Mouse (Mus musculus) thymus, postnatal 14 days (tissue): ENCODE measurements around the gene Nutm2.
"Not testable (repeated sequence)": the region's sequence is repeated elsewhere in the genome, so short reads cannot be mapped to it uniquely, and the experiment has no call there.

Source experiments
- DNase-seq: peaks from one replicate; pipeline ENCODE4 v3.0.0; 2021

Nutm2 gene

GRCm38 (mm10) chr13:50467007-50467406 is at the start of gene Nutm2:
Nutm2 (plus strand) TSS chr13:50467307.
- no peak for DNase-seq

- peak; percentile 73 for DNase-seq
These were observed 49.5 kb upstream of the Nutm2 start, which contains the start of gene Fbxw17 for GRCm38 (mm10) chr13:50417389-50418183. Fbxw17 (plus strand) TSS chr13:50417864.

- DNase-seq, result no peak
These were observed 48.7 kb upstream of the Nutm2 start for GRCm38 (mm10) chr13:50418421-50418820.

DNA sequence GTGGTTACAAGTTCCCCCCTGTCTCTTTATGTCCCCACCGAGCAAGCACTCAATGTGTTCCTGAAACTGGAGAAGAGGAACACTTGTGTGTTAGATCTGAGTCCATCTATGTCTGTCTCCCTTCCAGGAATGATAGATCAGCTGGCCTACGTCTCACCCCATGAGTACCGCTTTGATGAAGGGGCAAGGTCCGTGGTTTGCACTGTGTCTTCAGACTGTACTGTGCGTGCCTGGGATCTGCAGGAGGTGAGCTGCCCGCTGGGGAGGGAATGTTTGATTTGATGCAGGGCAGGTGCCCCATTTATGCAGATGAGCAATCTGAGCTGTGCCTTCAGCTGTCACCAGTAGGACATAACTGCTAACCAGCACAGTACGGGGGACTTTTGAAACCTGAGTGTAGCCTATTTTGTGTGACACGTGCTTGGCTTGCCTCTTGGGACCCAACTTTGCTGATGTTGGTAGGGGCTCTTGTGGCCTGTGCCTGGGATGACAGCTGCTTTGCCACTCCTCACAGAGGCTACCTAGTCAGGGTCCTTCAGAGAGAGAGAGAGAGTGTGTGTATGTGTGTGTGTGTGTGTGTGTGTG is 43.4 kb upstream of the Nutm2 start:
- no peak for DNase-seq

DNA sequence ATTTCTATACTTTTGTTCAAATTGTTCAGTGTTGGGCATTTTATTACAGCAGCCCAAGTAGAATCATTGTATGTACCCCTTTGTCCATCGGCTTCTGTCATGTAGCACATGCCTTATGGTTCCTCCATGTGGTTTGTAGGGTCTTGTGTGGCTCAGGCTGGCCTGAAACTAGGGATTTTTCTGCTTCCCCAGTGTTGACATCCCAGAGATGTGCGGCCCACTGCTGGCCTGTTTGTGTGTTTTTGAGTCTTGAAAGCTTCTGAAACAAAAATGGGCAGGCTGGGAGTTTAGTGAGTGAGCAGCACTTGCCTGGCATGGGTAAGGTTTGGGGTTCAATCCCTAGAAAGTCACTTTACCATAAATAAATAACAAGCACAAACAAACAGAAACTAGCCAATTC is 42.6 kb upstream of the Nutm2 start:
- no peak for DNase-seq

GRCm38 (mm10) chr13:50426686-50427085 is 40.4 kb upstream of the Nutm2 start:
- DNase-seq, result no peak

- no peak for DNase-seq
These were observed 23.3 kb upstream of the Nutm2 start, which contains the start of gene Gm47429 for GRCm38 (mm10) chr13:50443812-50444211. Gm47429 (minus strand) TSS chr13:50443912.

- DNase-seq, result no peak
These were observed 21.8 kb upstream of the Nutm2 start for GRCm38 (mm10) chr13:50445261-50445660.

DNA sequence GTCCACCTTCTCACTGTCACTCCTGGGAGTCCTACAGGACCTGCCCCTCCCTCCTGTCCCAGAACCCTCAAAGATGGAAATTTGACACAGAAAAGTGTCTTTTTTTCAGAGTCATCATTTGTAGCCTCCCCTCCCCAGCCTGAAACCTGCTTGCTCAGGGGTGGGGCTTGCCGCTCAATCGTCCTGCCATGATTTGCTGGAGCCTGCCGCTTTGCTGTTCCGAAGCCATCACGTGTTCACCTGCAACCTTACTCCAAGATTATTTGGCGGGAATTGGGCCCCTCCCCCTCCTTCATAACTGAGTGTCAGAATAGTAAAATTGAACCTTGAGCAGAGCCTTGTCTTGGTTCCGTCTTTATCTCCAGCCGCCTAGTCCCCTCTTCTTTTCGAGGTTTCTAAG is 14.8 kb upstream of the Nutm2 start:
- not testable (repeated sequence) for DNase-seq

DNA sequence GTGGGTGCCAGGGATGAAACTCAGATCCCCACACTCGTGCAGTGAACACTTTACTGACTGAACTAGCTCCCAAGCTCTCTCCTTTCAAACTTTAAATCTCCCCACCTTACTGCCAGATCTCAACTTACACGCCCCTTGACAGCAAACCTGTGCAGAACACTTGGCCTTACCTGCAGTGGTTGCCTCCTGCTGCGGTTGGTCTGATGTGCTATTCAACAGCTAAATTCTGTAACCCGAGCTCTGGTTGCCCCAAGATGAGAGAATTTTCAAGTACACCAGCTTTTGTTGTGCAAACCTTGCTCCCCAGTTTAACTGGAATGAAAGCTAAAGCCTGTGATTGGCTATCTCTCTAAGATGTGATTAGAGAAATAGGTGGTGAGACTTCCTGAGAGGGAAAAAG is 13.7 kb upstream of the Nutm2 start:
- DNase-seq, result no peak

GRCm38 (mm10) chr13:50460433-50460832 is 6.7 kb upstream of the Nutm2 start:
- not testable (repeated sequence) for DNase-seq

DNA sequence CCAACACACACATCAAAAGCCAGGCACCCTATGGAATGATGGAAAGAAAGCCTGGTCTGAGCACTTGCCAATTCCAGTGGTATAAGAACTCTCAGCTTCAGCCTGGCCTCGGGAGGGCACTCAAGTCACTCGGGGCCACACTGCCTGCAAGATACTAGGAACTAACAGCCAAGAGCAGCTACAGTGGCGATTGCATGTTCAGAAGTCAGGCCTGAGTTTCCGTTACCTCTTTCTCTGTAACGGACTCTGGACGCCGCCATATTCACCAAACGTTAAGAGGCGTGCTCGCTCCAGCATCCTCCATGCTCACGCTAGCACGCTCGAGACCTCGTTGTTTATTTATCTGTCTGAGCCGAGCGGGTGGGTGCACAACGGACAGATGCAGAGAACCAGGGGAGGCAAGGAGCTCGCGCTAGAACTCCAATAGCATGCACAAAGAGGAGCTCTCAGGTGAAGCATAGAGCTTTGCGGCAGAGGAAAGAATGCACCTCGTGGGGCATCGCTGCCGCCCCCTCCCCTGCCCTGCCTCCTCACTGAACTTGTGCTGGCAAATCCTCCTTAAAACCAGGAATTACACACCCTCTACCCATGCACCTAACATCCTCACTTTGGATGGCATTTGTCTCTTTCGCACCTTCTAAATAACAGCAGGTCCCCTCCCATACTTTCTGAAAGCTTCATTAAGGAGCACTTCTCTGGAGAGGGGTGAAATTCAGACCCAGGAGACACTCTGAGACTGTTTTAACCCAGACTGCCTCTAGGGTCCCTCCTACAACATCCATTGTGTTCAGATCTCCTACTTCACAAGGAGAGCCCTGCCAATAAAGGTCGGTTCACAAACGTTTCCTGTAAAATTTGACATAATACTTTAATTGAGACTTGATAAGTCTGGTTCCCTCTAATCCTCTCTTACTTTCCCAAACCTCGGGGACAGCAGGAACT is 2.2 kb upstream of the Nutm2 start:
- no peak for DNase-seq

DNA sequence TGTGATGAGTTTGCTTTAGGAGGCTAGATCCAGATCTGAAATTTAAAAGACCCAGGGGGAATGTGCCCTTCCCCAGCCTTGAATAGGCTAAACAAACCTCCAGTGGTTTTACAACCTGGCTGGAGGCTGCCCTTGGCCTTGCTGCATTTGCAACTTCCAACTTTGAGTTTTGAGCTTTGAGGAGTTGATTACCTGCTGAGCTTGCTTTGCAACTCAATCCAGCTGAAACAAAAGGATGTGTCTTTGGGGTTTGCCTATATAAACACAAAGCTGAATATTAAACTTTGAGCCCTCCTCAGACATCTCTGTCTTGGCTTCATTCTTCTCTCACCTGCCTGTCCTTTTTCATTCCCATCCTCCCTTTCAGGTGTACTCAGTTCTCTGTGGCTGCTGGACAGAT is 21.4 kb downstream of the Nutm2 start:
- not testable (repeated sequence) for DNase-seq

DNA sequence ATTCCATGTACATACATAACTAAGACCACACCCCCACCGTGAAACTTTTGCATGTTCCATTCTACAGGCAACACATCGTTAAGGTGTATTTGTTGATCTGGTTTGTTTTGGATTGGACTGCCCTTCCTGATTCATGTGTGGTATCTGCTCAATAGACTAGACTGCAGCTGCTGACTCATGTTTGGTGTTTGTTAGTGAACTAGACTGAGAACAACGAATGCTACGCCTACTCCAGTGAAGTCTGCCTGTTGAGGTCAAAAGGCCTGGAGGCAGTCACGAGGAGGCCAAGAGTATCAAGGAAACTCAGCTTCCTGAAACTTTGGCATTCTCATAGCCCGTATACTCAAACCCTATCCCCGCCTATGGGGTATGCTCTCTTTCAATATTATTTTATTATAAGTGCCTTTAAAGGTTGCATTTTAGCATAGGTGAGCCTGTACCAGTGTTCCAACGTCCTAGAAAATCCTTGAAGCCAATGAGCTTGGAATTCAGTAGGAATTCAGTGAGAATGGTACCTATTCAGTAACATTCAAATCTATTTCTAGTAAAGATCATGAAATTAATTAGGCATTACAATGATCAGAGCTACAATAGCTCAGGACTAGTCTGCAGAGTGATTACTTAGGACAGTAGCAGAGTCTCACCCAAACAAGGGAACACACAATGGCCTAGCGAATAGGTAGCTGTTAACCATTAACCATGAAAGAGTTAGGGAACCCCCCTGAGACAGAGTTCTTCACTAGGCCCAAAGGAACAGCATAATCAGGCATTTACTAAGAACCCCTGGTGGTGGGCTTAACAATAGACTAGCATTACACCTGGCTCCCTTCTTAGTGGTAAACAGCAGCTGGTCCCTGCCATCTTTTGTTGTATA is 43.6 kb downstream of the Nutm2 start:
- not testable (repeated sequence) for DNase-seq
